Comparison of ENCODE assay signal across 12 mouse cellular contexts in genomic region chr19:10699851-10700250, GRCm38 (mm10). TPM values are rescaled to one million over a fixed set of nuclear protein-coding genes. Genes with fewer than 3 reads are reported as not detected.
DNase-seq lines count a peak whose midpoint lies in the region; ATAC-seq and TF ChIP-seq lines count a peak whose summit lies in the region.
"Had no signal": no experiment of that assay in that cellular context is flagged by ENCODE, and none has a peak within 500 bp of the region (broad histone marks: within the 10 kb centered on the region; RNA-seq: fewer than 3 reads in every experiment).

No protein-coding gene starts in this region.

- no peaks in the 10 kb centered on the region for H3K27me3 ChIP-seq in forebrain, embryonic 13.5 days
- no peaks in the 10 kb centered on the region for H3K27me3 ChIP-seq in forebrain, embryonic 12.5 days
- H3K27me3 ChIP-seq in kidney, embryonic 16.5 days (ENCODE audit: insufficient read depth, low read length), result no peaks in the 10 kb centered on the region
- H3K27me3 ChIP-seq in hindbrain, postnatal 0 days (ENCODE audit: insufficient read depth, low read length), result no peaks in the 10 kb centered on the region

- WGBS in forebrain, embryonic 13.5 days, result 50% methylated on average over 9 of the region's 9 CpGs
- WGBS in forebrain, embryonic 12.5 days, result 56% methylated on average over 9 of the region's 9 CpGs
- WGBS in kidney, embryonic 16.5 days, result 65% methylated on average over 9 of the region's 9 CpGs
- WGBS in hindbrain, postnatal 0 days, result 63% methylated on average over 9 of the region's 9 CpGs

- no peak for DNase-seq in kidney, adult 18-20 months
- DNase-seq in hindbrain, postnatal 0 days (ENCODE audit: low spot score), result no peak
- peak; percentile 29 for DNase-seq in lung, postnatal 25 days (ENCODE audit: low spot score)
- DNase-seq in urinary bladder, postnatal 14 days (ENCODE audit: low spot score), result no peak
- no peak for DNase-seq in embryo, embryonic 10 days (ENCODE audit: low spot score)
- DNase-seq: cerebellum, adult 11-12 months had no signal

- no peaks in the 10 kb centered on the region for H3K9me3 ChIP-seq in forebrain, embryonic 13.5 days (replicated peaks)
- no peaks in the 10 kb centered on the region for H3K9me3 ChIP-seq in forebrain, embryonic 12.5 days
- H3K9me3 ChIP-seq in kidney, embryonic 16.5 days (ENCODE audit: low read length), result no peaks in the 10 kb centered on the region
- no peaks in the 10 kb centered on the region for H3K9me3 ChIP-seq in hindbrain, postnatal 0 days (ENCODE audit: low read length)

- H3K36me3 ChIP-seq in forebrain, embryonic 13.5 days (ENCODE audit: poor library complexity, severe bottlenecking), result peaks cover 6% of the 10 kb centered on the region; the same call in 1 of the 2 replicates
- H3K36me3 ChIP-seq in forebrain, embryonic 12.5 days (replicated peaks), result no peaks in the 10 kb centered on the region
- no peaks in the 10 kb centered on the region for H3K36me3 ChIP-seq in kidney, embryonic 16.5 days (ENCODE audit: insufficient read depth, low read length)
- no peaks in the 10 kb centered on the region for H3K36me3 ChIP-seq in hindbrain, postnatal 0 days (ENCODE audit: insufficient read depth, low read length)

- H3K9ac ChIP-seq in forebrain, embryonic 13.5 days, result no peak overlapping the region
- no peak overlapping the region for H3K9ac ChIP-seq in forebrain, embryonic 12.5 days
- peak overlapping the region; percentile 0; the same call in 1 of the 2 replicates for H3K9ac ChIP-seq in kidney, embryonic 16.5 days (replicated peaks; ENCODE audit: low read length)
- H3K9ac ChIP-seq in hindbrain, postnatal 0 days (replicated peaks; ENCODE audit: low read length), result no peak overlapping the region

- ATAC-seq in forebrain, embryonic 13.5 days, result peak; percentile 30; the same call in 1 of the 2 replicates
- no peak for ATAC-seq in forebrain, embryonic 12.5 days (ENCODE audit: low FRiP score)
- ATAC-seq in kidney, embryonic 16.5 days (ENCODE audit: low FRiP score, low TSS enrichment), result no peak
- ATAC-seq in hindbrain, postnatal 0 days, result no peak; the same call in 1 of the 2 replicates

- no peak for TF ChIP-seq CTCF in hindbrain, postnatal 0 days (IDR thresholded peaks at IDR 0.05; ENCODE audit: low read depth)

- peaks cover 68% of the 10 kb centered on the region for H3K4me1 ChIP-seq in forebrain, embryonic 13.5 days
- peaks cover 58% of the 10 kb centered on the region for H3K4me1 ChIP-seq in forebrain, embryonic 12.5 days
- H3K4me1 ChIP-seq in kidney, embryonic 16.5 days (ENCODE audit: insufficient read depth, low read length), result peaks cover 62% of the 10 kb centered on the region
- peaks cover 28% of the 10 kb centered on the region for H3K4me1 ChIP-seq in hindbrain, postnatal 0 days (ENCODE audit: insufficient read depth, low read length)

- H3K4me2 ChIP-seq in forebrain, embryonic 13.5 days, result no peak overlapping the region
- no peak overlapping the region for H3K4me2 ChIP-seq in forebrain, embryonic 12.5 days
- no peak overlapping the region for H3K4me2 ChIP-seq in kidney, embryonic 16.5 days (replicated peaks; ENCODE audit: low read depth, low read length)
- no peak overlapping the region for H3K4me2 ChIP-seq in hindbrain, postnatal 0 days (ENCODE audit: low read depth, low read length)

- no peak overlapping the region for H3K27ac ChIP-seq in forebrain, embryonic 13.5 days
- H3K27ac ChIP-seq in forebrain, embryonic 12.5 days, result no peak overlapping the region
- 0 out of 2 replicates have a peak overlapping the region, but pooled peaks have one; percentile 8 for H3K27ac ChIP-seq in kidney, embryonic 16.5 days (ENCODE audit: low read length)
- H3K27ac ChIP-seq in hindbrain, postnatal 0 days, result peak overlapping the region; percentile 8; the same call in 1 of the 2 replicates

- H3K4me3 ChIP-seq in forebrain, embryonic 13.5 days, result no peak overlapping the region
- H3K4me3 ChIP-seq in forebrain, embryonic 12.5 days (replicated peaks), result no peak overlapping the region
- no peak overlapping the region for H3K4me3 ChIP-seq in kidney, embryonic 16.5 days (ENCODE audit: low read length)
- no peak overlapping the region for H3K4me3 ChIP-seq in hindbrain, postnatal 0 days (ENCODE audit: low read length)

RNA-seq across cellular contexts. Expression of gene Vps37c, which starts 11.3 kb away (rescaled TPM):
- 32.1 and 33.3 TPM in 2 replicates for polyA plus RNA-seq in forebrain, embryonic 13.5 days (2015; fragmentation: Nextera tagmentation; extraction: Ambion mirVana)
- polyA plus RNA-seq in forebrain, embryonic 12.5 days (2016; fragmentation: Nextera tagmentation; extraction: Ambion mirVana), result 32.5 and 35.2 TPM in 2 replicates
- 36.2 and 37.6 TPM in 2 replicates for polyA plus RNA-seq in kidney, embryonic 16.5 days (2015; fragmentation: Nextera tagmentation; extraction: Ambion mirVana)
- 29.8 and 30.7 TPM in 2 replicates for total RNA-seq in hindbrain, postnatal 0 days (2014; rRNA removed)
- 25.8 and 27.2 TPM in 2 replicates for polyA plus RNA-seq in hindbrain, postnatal 0 days (2015; fragmentation: Nextera tagmentation; extraction: Ambion mirVana)

RNA-seq across cellular contexts. Expression of gene Pga5, which starts 22.0 kb away (rescaled TPM):
- not detected in 2 replicates for polyA plus RNA-seq in forebrain, embryonic 13.5 days (2015; fragmentation: Nextera tagmentation; extraction: Ambion mirVana)
- not detected in 2 replicates for polyA plus RNA-seq in forebrain, embryonic 12.5 days (2016; fragmentation: Nextera tagmentation; extraction: Ambion mirVana)
- polyA plus RNA-seq in kidney, embryonic 16.5 days (2015; fragmentation: Nextera tagmentation; extraction: Ambion mirVana), result not detected in 2 replicates
- not detected in 2 replicates for total RNA-seq in hindbrain, postnatal 0 days (2014; rRNA removed)
- polyA plus RNA-seq in hindbrain, postnatal 0 days (2015; fragmentation: Nextera tagmentation; extraction: Ambion mirVana), result not detected in 2 replicates
- total RNA-seq: MEL had no signal
- polyA plus RNA-seq: embryonic facial prominence, embryonic 11.5 days; limb, embryonic 11.5 days had no signal

RNA-seq across cellular contexts. Expression of gene Cd5, which starts 39.0 kb away (rescaled TPM):
- 0.26 TPM in 1 of 2 replicates, not detected in the other for polyA plus RNA-seq in forebrain, embryonic 13.5 days (2015; fragmentation: Nextera tagmentation; extraction: Ambion mirVana)
- not detected in 2 replicates for polyA plus RNA-seq in forebrain, embryonic 12.5 days (2016; fragmentation: Nextera tagmentation; extraction: Ambion mirVana)
- polyA plus RNA-seq in kidney, embryonic 16.5 days (2015; fragmentation: Nextera tagmentation; extraction: Ambion mirVana), result 0.19 and 0.31 TPM in 2 replicates
- total RNA-seq in hindbrain, postnatal 0 days (2014; rRNA removed), result 0.68 TPM in 1 of 2 replicates, not detected in the other
- polyA plus RNA-seq in hindbrain, postnatal 0 days (2015; fragmentation: Nextera tagmentation; extraction: Ambion mirVana), result 0.26 and 0.32 TPM in 2 replicates
- total RNA-seq: MEL had no signal
- polyA plus RNA-seq: limb, embryonic 11.5 days had no signal

Comparison
In these comparisons a context has a peak if more than half of its experiments do, and no peak if none do; other contexts are left out.
1. H3K27ac ChIP-seq: peak in kidney, embryonic 16.5 days (single experiment) and hindbrain, postnatal 0 days (single experiment); none in forebrain, embryonic 13.5 days (single experiment) and forebrain, embryonic 12.5 days (single experiment).